Mouse (Mus musculus) forebrain, embryonic 14.5 days (tissue): Measurements from ENCODE around the gene Kif13a. TPM values are rescaled to one million over a fixed set of nuclear protein-coding genes. Genes with fewer than 3 reads are reported as not detected.

Source experiments
- ATAC-seq: fragments of 200-750 bp; cut with Nextera tagmentation; 2 replicates; pipeline ENCODE4 v1.8.0; 2017; ENCODE audit warnings: mild to moderate bottlenecking, moderate library complexity
- DNase-seq: peaks from one replicate; pipeline ENCODE4 v3.0.0-alpha.2; 2015; ENCODE audit warnings: low spot score
- H3K27ac ChIP-seq: fragments of 300-500 bp; sonication (generic); 2 replicates; pipeline ENCODE4 v1.5.1; 2014; ENCODE audit warnings: low read depth, mild to moderate bottlenecking, control low read depth, low read length, moderate library complexity
- H3K27me3 ChIP-seq: fragments of 300-500 bp; sonication (generic); replicated peaks from 2 replicates; pipeline ENCODE4 v1.6.1; 2014; ENCODE audit warnings: low read length, control low read depth, mixed read lengths; ENCODE audit not compliant: control insufficient read depth, insufficient read depth
- H3K36me3 ChIP-seq: fragments of 300-500 bp; sonication (generic); 2 replicates; pipeline ENCODE4 v1.6.1; 2014; ENCODE audit warnings: low read length, control low read depth; ENCODE audit not compliant: control insufficient read depth, insufficient read depth
- H3K4me1 ChIP-seq: fragments of 300-500 bp; sonication (generic); 2 replicates; pipeline ENCODE4 v1.6.1; 2014; ENCODE audit warnings: antibody characterized with exemption, low read length, control low read depth; ENCODE audit not compliant: control insufficient read depth, insufficient read depth
- H3K4me2 ChIP-seq: fragments of 300-500 bp; sonication (generic); 2 replicates; pipeline ENCODE4 v1.6.1; 2014; ENCODE audit warnings: mild to moderate bottlenecking, control low read depth, low read length
- H3K4me3 ChIP-seq: fragments of 300-500 bp; sonication (generic); 2 replicates; pipeline ENCODE4 v1.5.1; 2014; ENCODE audit warnings: low read depth, low read length, control low read depth
- H3K9ac ChIP-seq: fragments of 300-500 bp; sonication (generic); 2 replicates; pipeline ENCODE4 v1.6.1; 2014; ENCODE audit warnings: mild to moderate bottlenecking, low read length, control low read depth, moderate library complexity
- H3K9me3 ChIP-seq: fragments of 300-500 bp; sonication (generic); replicated peaks from 2 replicates; pipeline ENCODE4 v1.6.1; 2016; ENCODE audit warnings: low read length, control low read depth, mixed read lengths; ENCODE audit not compliant: control insufficient read depth
- WGBS: fragments of 180-500 bp; shearing (Covaris S2); extraction: QIAGEN DNeasy Blood & Tissue Kit; methylation state at CpG from one replicate; pipeline ENCODE4 v1.1.7; 2014; 5-methylcytosine and 5-hydroxymethylcytosine counted together
- polyA plus RNA-seq: library from polyadenylated mRNA; unstranded; fragments of >200 nt; fragmentation: Nextera tagmentation; extraction: Ambion mirVana; gene quantifications from 2 replicates; pipeline ENCODE4 v1.2.1, GENCODE M21; 2014

The Kif13a gene
- polyA plus RNA-seq, 1 experiment from 2014 or later: 7.1 TPM

DNA sequence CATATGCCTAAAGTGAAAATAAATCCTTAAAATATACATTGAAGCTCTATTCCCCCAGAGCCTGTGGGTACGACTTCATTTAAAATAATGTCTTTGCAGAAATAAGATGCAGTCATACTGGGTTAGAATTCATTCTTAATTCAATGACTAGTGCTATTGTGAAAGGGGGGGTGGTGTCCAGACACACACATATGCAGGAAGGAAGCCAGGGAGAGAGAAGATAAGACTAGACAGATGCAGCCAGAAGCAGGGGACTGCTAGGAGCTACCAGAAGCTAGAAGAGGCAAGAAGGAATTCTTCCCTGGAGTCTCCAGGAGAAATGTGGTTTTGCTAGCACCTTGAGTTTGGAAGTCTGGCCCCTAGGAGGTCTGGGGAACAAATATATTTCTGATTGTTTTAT lies 2.4 kb upstream of the Kif13a start:
- ATAC-seq (no peak), DNase-seq (no peak)
- Histone ChIP-seq H3K27ac (no peak overlapping the region), H3K4me1 (peaks cover 9% of the 10 kb centered on the region), H3K4me2 (no peak overlapping the region), H3K36me3 (no peaks in the 10 kb centered on the region), H3K27me3 (0 out of 2 replicates have a peak, but pooled peaks cover 4% of the 10 kb centered on the region), H3K9ac (no peak overlapping the region), H3K9me3 (no peaks in the 10 kb centered on the region), H3K4me3 (no peak overlapping the region)
- 92% methylated on average over 1 of the region's 1 CpGs for WGBS

- H3K4me3 ChIP-seq: peak overlapping the region; percentile 79
- no peaks in the 10 kb centered on the region for H3K9me3 ChIP-seq
- peak; percentile 8 for ATAC-seq
- 0 out of 2 replicates have a peak overlapping the region, but pooled peaks have one; percentile 95 for H3K27ac ChIP-seq
- no peak for DNase-seq
- H3K36me3 ChIP-seq: no peaks in the 10 kb centered on the region
- peaks cover 9% of the 10 kb centered on the region for H3K4me1 ChIP-seq
- H3K4me2 ChIP-seq: peak overlapping the region; percentile 92
- H3K27me3 ChIP-seq: 0 out of 2 replicates have a peak, but pooled peaks cover 4% of the 10 kb centered on the region
- WGBS: under 1% methylated on average over 15 of the region's 15 CpGs
- H3K9ac ChIP-seq: peak overlapping the region; percentile 89
Observed at GRCm38 (mm10) chr13:46930659-46931046, 986 bp upstream of the Kif13a start.

DNA sequence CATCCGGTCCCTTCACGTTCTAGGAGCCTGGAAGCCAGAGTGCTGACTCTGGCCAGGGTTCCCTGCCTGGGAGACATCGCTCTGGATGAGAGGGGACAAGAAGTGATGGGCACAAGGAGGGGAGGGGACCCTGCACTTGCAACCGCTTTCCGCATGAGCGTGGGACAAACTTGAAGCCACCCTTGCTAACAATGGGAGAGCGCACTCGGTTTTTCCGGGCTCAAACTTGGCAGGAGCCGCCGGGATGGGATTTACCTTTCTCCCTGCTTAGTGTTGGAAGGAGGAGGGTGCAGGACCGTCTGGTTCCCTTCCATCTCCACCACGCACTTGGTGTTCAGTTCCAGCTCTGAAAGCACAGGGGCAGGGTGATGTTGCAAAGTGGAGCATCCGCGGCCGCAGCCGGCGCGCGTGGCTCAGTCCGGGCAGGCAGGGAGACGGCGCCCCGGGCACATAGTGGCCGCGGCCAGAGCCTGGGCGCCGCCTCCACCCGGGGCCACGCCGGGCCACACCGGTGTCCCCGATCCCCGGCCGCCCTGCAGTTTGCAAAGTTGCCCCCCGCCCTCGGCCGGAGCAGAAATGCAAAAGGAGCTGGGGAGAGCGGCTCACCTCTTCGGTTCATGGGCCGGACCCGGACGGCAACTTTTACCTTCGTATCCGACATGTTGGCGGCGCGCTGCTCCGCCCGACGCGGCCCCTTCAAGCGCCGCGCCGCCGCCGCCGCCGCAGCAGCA lies 541 bp downstream of the Kif13a start:
- Histone ChIP-seq H3K27ac (peak overlapping the region; percentile 95), H3K9ac (peak overlapping the region; percentile 89), H3K4me1 (peaks cover 9% of the 10 kb centered on the region), H3K4me2 (peak overlapping the region; percentile 92), H3K4me3 (peak overlapping the region; percentile 79), H3K27me3 (0 out of 2 replicates have a peak, but pooled peaks cover 4% of the 10 kb centered on the region), H3K36me3 (no peaks in the 10 kb centered on the region), H3K9me3 (no peaks in the 10 kb centered on the region)
- under 1% methylated on average over 46 of the region's 60 CpGs for WGBS
- peak; percentile 49 for ATAC-seq
- DNase-seq: peak; percentile 56

GRCm38 (mm10) chr13:46928404-46928803 lies 1.3 kb downstream of the Kif13a start:
- DNase-seq (no peak), ATAC-seq (no peak)
- Histone ChIP-seq H3K4me3 (peak overlapping the region; percentile 79), H3K4me2 (peak overlapping the region; percentile 92), H3K4me1 (peaks cover 9% of the 10 kb centered on the region), H3K9ac (peak overlapping the region; percentile 89; the same call in 1 of the 2 replicates), H3K27me3 (0 out of 2 replicates have a peak, but pooled peaks cover 4% of the 10 kb centered on the region), H3K36me3 (no peaks in the 10 kb centered on the region), H3K9me3 (no peaks in the 10 kb centered on the region), H3K27ac (no peak overlapping the region)
- WGBS: 12% methylated on average over 5 of the region's 5 CpGs

DNA sequence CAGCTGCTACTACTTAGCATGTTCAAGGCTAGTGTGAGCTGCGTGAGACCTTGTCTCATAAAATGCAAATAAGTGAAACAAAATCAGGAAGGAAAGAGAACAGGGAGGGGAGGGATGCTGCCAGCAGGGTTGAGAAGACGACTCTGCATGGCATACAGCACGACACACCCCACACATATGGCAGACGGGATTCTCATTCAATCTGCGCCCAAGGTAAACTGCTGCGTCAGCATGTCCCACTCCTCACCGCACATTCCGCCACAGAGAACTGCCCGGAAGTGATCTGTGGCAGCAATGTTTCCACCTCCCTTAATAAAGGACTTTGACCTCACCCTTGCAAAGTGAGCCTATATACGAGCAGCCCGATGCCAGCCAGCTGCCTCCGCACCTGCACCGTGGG lies 4.0 kb downstream of the Kif13a start:
- H3K4me3 ChIP-seq: no peak overlapping the region
- H3K9ac ChIP-seq: no peak overlapping the region
- H3K9me3 ChIP-seq: no peaks in the 10 kb centered on the region
- no peak overlapping the region for H3K4me2 ChIP-seq
- no peaks in the 10 kb centered on the region for H3K27me3 ChIP-seq
- DNase-seq: no peak
- ATAC-seq: no peak
- no peaks in the 10 kb centered on the region for H3K36me3 ChIP-seq
- H3K4me1 ChIP-seq: peaks cover 8% of the 10 kb centered on the region
- H3K27ac ChIP-seq: no peak overlapping the region
- 86% methylated on average over 13 of the region's 13 CpGs for WGBS

DNA sequence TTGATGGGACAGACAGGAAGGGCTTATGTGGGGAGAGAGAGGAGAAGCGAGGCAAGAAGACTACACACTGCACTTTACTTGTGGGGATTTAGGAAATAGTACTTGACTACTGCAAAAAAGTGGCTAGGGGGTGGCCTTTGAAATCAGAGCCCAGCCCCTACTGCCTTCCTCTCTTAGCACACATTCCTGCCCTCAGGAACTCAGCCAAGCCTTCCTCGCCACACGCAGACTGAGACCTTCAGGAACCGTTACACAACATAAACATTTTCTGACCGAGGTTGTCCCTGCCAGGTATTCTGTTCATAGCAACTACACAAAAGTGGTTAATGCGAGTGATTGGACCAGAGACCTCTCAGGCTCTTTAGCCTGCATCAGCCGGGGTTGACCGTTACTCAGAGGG lies 8.1 kb downstream of the Kif13a start:
- DNase-seq: no peak
- no peak overlapping the region for H3K4me3 ChIP-seq
- no peaks in the 10 kb centered on the region for H3K27me3 ChIP-seq
- H3K9ac ChIP-seq: no peak overlapping the region
- no peak overlapping the region for H3K4me2 ChIP-seq
- H3K36me3 ChIP-seq: no peaks in the 10 kb centered on the region
- no peak for ATAC-seq
- H3K27ac ChIP-seq: no peak overlapping the region
- no peaks in the 10 kb centered on the region for H3K4me1 ChIP-seq
- no peaks in the 10 kb centered on the region for H3K9me3 ChIP-seq
- WGBS: 86% methylated on average over 8 of the region's 8 CpGs

DNA sequence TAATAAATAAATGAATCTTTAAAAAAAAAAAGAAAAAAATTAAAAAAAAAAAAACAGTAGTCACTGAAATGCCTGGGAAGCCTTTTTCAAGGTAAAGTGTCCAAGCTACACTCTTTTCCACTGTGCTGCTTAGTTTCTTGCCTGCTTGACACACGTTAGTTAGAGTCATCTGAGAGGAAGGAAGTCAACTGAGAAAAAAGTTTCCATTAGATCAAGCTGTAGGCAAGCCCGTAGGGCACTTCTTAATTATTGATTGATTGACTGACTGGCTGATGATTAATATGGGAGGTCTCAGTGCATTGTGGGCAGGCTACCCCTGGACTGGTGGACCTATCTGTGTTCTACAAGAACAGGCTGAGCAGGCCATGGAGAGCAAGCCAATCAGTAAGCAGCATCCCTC lies 9.9 kb downstream of the Kif13a start:
- ATAC-seq: no peak
- no peak overlapping the region for H3K27ac ChIP-seq

GRCm38 (mm10) chr13:46918509-46918908 lies 11.2 kb downstream of the Kif13a start:
- Histone ChIP-seq H3K9me3 (no peaks in the 10 kb centered on the region), H3K27me3 (no peaks in the 10 kb centered on the region), H3K4me1 (no peaks in the 10 kb centered on the region), H3K4me2 (no peak overlapping the region), H3K36me3 (no peaks in the 10 kb centered on the region), H3K4me3 (no peak overlapping the region), H3K9ac (no peak overlapping the region), H3K27ac (no peak overlapping the region)
- WGBS: 93% methylated on average over 5 of the region's 5 CpGs
- ATAC-seq: no peak
- no peak for DNase-seq

More for the DNA sequence above, 9.9 kb downstream of the Kif13a start:
- Histone ChIP-seq H3K9ac (no peak overlapping the region), H3K4me1 (no peaks in the 10 kb centered on the region), H3K4me3 (no peak overlapping the region), H3K4me2 (no peak overlapping the region), H3K27me3 (no peaks in the 10 kb centered on the region), H3K36me3 (no peaks in the 10 kb centered on the region), H3K9me3 (no peaks in the 10 kb centered on the region)
- 89% methylated on average over 2 of the region's 2 CpGs for WGBS
- no peak for DNase-seq

DNA sequence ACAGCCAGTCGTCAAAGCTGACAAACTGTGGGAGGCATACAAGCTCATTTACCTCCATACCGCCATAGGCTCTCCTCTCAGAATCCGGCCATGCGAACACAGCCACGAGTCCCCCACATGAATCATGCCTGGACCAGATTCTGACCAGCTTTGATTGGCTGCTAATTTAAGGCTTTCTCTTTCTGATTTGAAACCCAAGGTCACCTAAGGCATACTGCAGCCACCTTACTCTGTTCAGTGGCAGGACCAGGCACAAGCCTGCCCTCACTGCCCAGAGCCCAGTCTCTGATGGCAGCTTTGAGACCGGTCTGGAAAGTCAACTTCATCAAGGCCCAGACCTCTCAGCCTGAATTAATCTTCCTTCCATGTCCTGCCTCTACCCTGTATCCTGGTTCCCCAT lies 17.7 kb downstream of the Kif13a start:
- H3K9ac ChIP-seq: no peak overlapping the region
- no peak overlapping the region for H3K4me3 ChIP-seq
- H3K4me2 ChIP-seq: no peak overlapping the region
- H3K27me3 ChIP-seq: no peaks in the 10 kb centered on the region
- no peak overlapping the region for H3K27ac ChIP-seq
- 49% methylated on average over 6 of the region's 6 CpGs for WGBS
- DNase-seq (no peak), ATAC-seq (no peak)
- H3K36me3 ChIP-seq: no peaks in the 10 kb centered on the region
- H3K4me1 ChIP-seq: peaks cover 10% of the 10 kb centered on the region; the same call in 1 of the 2 replicates
- H3K9me3 ChIP-seq: no peaks in the 10 kb centered on the region
